Mouse (Mus musculus) thymus, postnatal 36 days (tissue): Measurements from ENCODE around the gene Tanc1.
A peak's percentile ranks its signal among the peaks of the same experiment; 100 is the strongest.
"Not testable (repeated sequence)": the region's sequence is repeated elsewhere in the genome, so short reads cannot be mapped to it uniquely, and the experiment has no call there.

ENCODE experiments used
- DNase-seq, 2 experiments: peaks; one replicate each; pipeline ENCODE4 v3.0.0; 2022; ENCODE audit warnings: mixed read lengths in 2 of 2

The Tanc1 gene

DNA sequence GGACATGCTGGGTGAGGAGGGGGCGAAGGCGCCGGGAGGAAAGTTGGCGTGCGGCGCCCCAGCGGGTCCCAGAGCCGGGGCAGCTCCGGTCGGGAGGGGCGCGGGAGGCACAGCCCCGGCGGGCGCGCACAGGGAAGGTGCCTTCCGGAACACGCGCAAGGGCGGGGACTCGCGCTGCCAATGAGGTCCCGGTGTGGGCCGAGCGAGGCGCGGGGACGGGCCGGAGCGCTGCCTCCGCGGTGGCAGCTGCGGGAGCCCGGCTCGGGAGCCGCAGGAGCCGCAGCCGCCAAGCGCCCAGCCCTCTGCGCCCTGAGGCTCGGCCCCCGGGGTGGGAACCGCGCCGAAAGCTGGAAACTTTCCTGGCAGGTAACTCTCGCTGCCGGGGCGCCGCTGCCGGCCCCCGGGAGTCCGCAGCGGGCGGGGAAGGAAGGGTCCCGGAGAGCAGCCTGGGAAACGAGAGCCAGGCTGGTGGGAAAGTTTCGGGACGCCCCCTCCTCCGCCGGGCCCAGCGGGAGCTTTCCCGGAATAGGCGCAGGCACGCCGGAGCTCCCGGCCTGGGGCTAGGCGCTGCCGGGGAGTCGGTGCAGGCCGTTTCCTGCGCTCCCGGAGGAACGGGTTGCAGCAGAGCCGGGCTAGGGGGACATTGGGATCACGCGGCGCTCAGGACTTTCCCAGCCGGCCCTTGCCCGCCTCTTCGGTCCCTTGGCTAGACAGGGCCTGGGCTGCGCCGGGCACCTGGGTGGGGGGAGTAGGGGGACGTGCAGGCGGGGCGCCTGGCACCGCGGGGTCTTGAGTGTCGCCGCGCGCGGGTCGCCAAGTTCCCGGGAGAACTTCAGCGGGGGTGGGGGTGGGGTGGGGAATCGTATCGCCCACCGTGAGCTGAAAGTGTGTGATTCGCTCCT, at the start of gene Tanc1:
Tanc1 (plus strand) TSS at position 212 of the 902 bp plus-strand sequence.
- DNase-seq, result peak; percentile 85 to 89

DNA sequence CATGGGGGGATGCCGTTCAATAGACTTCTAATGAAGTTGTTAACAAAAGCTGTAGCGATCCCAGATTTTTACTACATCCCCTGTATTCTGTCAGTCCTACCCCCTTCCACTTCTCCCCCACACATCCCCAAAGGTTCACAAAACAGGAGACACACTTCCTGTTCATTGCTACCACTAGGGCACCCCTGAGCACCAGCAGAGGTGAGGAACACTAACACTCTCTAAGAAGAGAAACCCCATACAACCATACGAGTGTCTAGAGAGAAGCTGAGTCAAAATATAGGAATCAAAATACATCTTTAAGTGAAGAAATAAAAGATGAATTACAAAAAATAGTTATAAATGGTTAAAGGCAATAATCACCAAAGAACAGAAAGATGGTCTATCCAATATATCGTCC, 49.6 kb upstream of the Tanc1 start:
- no peak for DNase-seq

DNA sequence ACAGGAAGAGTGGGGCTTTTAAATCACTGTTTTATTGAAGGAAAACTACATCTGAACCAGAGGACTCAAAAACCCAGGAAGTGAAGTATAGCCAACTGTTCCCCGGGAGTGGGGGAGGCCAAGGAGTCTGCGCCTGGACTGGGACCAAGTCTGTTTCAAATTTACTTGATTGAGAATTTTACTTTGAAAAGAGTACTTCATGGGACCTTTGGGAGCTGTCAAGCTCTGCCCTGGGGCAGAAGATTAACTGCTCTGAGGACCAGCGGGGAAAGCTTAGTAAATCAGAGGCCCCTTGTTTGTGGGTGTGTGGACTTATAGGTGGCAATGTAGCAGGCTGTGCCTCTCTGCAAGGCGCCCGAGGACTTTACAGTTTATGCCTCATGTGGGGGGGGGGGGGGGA, 49.1 kb upstream of the Tanc1 start:
- no peak for DNase-seq

DNA sequence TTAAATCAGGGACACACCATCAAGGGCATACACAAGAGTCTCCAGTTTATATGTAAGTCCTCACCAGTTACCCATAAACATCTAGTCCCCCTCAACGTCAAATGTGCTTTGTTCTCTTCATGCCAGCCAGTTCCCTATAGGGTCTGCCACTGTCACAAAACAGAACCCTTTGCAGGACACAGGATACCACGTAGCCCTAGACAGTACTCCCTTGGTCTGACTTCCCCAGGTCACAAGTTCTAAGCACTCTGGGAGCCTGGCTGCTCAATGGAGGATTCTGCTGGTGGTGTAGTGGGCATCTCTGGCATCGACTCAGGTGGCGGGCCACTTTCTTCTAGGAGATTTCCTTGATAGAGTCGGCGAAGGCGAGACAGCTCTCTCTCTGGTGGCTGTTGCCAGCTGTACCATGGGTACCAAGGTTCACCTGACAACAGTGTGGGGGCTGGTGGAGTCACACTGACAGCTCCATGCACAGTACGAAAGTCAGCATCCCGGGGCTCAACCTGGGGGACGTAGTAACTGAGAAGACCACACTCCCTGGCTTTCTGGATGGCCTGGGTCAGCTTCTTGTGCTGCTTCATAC, 47.7 kb upstream of the Tanc1 start:
- DNase-seq, result not testable (repeated sequence)

DNA sequence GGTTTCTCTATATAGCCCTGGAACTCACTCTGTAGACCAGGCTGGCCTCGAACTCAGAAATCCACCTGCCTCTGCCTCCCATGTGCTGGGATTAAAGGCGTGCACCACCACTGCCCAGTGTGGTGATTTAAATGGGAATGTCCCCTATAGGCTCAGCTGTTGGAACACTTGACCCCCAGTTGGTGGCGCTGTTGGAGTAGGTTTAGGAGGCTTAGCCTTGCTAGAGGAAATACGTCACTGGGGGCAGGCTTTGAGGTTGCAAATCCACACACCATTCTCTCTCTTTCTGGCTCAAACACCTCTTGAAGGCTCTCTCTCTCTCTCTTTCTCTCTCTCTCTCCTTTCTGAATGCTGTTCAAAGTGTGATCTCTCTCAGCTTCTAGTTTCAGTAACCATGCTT, 46.9 kb upstream of the Tanc1 start:
- DNase-seq, result no peak

DNA sequence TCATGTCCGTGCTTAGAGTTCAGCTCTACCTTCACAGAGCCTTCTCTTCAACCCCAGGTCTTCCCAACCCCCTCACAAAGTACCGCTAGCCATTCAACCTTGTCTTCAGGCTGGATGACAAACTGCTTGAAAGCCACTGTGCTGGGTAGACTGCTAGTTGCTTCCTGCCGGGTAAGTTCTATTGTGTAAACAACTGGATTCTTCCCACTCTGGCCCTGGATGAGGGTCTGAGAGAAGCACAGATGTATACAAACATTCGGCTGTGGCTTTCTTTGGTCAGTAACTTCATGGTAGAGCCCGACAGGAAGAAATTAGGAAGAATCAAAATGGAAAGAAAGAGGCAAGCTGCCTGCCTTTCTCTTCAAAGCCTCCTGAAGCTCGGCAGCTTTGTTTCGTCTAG, 30.9 kb upstream of the Tanc1 start:
- DNase-seq, result no peak

DNA sequence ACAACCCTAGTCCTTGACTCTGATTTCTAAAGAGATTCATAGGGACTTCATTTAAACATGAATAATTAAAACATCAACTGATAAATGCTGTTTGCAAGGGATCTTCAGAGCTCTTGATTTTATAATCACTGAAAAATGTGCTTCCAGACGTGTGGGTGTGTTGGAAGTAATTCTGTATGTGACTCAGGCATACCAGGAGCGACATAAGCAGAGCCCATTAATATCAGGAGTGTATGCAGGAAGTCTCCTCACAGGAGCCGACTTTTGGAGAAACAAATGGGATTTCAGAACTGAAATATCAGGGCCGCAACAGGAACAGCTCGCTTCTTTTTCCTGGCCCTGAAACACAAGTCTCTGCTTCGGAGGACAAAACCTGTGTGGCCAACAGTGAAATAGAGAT, 27.9 kb upstream of the Tanc1 start:
- DNase-seq, result no peak

DNA sequence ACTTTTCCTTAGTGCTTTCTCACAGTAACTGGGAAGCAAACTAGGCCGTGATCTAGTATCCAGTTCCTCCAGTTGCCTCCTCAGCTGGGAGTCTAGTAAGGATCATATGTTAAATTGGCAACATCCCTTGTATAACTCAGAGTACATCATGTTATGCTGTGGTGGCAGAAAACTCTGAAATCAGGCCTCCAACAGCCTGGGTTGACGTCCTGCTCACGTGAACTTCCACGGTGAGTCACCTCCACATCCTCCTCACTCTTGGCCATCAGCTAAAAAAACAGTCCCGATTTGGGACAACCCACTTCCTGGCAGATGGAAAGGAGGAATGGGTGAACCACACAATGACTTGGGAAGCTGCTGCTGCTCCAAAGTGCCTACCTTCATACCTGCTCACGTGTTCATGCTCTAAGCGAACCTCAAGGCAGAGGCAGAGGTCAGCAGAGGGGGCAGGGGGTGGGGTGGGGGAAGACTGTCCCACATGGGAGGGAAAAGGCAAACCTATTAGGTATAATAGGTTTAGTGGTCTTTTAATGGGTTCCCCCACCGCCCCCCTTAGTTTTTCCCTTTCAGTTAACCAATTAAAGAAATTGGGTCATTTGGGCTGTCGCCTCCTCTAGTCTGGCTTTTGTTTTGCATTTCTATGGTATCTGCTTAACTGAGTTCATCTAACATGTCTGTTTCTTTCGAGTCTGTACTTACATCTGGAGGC, 24.3 kb upstream of the Tanc1 start:
- DNase-seq, result no peak

DNA sequence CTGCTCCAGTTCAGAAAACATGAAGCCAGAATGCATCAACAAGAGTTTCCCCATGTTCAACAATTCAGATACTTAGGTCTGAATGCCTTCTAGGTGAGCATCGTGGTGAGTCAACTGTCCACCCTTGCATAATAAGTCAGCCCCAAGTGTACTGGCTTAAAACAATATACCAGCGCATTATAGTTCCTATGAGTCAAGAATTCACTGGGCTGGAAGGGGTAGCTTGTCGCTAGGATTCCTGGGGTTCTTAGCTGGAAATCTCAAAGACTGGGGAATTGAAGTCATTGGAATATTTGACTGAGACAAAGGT, 23.8 kb upstream of the Tanc1 start:
- no peak for DNase-seq

DNA sequence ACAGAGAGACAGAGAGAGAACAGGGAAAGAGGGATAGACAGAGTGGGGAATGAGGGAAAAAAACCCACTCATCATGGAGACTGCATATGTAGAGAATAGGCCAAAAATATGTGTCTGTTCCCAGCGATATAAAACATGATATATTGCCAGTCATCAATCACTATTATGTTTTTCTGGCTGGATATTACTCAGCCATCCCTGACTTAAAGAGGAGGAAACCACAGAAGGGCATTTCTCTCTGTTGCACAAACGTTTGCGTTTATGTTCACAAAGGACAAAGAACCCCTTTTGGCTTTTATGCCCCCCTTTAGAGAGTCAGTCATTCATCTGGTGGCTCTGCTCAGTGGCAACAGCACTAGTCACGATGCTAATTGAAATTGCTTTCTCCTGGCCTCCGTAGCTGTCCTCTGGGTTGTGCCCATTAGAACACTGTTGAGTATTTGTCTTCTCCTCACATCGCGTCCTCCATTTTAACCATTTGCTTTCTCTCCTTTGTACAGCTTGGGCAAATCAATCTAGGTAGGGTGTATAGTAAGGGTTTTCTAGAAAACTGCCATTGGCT, 18.4 kb upstream of the Tanc1 start:
- DNase-seq, result no peak

DNA sequence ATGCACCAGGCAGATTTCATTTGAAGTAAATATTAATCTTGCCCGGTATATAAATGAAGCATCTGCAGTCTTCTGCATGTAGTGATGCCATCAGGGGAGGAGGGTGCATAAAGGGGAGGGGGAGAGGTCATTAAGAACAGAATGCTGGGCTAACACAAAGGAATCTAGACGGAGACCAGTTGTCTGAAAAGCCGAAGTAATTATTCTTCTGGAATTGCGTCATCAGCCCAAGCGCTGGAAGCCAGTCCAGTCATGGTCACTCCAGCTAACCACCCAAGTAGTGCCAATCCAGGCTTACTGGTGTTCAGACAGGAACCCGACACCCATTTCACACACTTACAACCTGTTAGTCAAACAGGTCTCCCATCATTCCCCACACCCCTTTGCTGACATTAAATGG, 17.7 kb upstream of the Tanc1 start:
- no peak for DNase-seq

DNA sequence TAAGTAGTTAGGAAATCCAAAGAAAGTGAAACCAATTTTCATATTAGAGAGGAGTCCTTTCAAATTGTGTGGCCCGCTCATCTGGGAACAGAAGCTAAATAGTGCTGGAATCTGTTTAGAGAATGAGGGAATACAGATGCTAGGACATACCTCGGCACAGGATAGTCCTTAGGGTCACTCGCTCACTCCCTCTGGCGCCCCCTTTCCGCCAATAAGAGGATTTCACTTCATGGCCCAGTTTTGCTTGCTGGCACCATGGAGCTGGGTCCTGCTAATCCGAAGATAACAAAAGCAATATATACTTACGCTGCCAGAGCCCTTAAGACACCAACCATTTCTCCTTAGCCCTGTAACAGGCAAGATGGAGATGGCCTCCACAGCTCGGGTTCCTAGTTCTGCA, 15.3 kb upstream of the Tanc1 start:
- no peak for DNase-seq

DNA sequence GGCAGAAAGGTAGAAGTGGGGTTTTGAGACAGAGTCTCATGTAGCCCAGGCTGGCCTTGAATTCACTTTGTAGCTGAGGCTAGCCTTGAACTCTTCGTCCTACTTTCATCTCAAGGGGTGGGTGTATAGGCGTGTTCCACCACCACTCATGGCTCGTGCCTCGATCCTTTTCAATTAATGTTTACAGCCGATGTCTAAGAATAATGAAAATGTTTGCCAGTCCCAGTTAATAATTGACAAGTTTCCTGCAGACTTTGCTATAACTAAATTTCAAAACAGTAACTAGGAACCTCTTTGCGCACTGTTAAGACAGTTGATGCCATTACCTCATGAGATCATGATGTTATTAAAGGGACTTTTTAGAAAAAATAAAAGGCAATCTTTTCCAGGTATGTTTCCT, 13.6 kb upstream of the Tanc1 start:
- DNase-seq, result no peak

DNA sequence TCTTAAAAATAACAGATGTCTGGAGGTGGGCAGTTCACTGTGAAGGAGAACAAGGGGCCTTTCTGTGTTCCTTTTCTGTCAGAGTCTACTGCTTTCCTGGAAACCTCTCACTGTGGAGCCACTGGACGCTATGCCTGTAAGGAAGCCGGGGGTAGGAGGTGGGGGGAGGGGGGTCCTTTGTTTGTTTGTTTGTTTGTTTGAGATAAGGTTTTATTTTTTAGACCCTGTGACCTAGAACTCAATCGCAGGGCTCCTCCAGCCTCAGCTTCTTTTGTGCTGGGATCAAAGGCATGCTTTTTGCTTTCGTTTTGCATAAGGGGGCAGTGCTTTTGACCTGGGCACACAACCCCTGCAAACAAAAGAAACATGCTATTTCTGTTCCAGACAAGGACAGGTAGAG, 12.9 kb upstream of the Tanc1 start:
- no peak for DNase-seq

DNA sequence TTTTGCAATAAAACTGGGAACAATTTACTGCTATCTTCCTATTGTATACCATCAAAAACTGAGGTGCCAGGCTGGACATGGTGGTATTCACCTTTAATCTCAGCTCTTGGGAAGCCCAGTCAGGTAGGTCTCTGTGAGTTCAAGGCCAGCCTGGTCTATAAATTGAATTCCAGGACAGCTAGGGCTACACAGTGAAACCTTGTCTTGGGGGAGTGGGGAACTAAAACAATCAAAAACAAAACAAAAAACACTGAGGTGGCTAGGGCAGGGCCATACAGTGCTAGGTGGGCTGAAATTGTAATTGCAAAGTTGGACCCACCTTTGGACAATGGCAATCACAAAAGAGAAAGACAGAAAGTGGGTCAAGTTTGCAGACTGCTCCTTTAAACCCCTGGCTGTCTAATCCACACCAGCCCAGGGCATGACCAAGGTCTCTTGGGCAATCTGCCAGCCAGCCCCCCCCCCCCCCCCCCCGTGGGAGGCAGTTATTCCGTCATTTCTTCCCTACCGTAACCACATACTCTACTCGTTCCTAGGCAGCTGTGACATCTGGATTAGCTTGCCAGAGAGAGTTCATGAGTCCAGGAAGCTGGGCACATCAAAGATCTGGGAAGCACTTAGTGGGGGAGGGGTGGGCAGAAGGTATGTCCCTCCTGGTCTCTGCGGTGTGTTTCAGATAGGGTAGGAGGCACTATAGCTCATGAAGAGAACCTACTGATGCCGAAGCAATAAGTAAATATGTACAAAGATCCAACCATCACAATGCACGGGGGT, 12.3 kb upstream of the Tanc1 start:
- DNase-seq, result no peak

DNA sequence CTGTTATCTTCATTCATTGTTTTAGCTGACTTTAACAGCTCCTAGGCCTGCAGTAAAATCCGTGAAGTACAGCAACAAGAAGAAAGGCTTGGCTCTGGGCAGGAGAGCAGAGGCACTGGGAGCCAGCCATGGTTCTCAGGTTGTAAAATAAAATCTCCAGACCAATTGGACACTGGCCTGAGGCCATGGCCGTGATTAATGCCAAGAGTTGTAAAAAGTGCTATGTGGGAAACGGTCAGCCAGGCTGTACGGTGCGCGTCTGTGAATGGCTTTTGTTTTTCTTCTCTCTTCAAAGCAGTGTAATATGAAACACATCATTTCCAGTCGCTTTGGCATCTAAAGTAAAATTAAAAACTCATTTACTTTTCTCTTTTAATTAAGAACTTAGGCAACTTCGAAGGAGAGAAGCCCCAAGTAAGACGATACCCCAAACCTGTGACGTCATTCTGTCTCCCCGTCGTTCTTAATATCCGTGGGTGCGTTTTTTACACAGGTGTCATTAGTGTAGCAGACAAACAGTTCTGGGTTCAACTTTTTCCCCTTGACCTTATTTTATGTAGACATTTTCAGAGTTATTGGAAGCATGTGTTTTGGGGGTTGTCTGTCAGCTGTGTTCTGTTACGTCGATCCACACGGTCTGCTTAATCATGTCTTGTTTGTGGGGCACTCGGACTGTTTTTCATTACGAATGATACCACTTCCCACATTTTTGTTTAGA, 11.6 kb upstream of the Tanc1 start:
- no peak for DNase-seq

DNA sequence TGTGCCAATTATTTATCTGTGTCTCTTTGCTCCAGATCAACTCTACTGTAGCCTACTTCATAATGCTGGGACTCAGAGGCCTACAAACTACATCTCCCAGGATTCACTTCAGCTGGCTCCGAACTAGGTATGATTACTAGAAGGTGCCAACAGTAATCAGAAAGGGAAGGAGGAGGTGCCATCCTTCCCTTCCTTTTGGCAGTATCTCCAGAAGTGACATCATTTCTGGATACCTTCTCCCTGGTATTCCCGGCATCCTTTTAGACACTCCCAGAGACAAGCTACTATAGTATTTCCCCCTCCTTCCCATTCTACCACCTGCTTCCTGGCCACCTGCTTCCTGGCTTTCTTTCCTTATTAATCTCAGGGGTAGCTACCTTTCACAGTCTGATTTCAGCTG, 10.9 kb upstream of the Tanc1 start:
- no peak for DNase-seq

DNA sequence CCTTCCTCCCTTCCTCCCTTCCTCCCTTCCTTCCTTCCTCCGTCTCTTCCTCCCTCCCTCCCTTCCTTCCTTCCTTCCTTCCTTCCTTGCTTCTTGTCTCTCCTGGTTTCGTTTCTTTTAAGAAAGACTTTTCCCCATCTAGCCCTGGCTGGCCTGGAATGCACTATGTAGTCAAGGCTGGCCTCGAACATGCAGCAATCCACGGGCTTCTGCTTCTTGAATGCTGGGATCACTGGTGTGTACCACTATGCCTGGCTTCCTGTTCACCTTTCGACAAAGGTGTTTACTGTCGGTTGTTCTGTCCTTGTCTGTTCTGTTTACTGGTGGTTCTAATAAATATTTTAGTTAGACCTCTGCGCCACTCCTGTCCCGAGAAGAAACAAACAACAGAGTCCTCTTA, 10.4 kb upstream of the Tanc1 start:
- no peak for DNase-seq

DNA sequence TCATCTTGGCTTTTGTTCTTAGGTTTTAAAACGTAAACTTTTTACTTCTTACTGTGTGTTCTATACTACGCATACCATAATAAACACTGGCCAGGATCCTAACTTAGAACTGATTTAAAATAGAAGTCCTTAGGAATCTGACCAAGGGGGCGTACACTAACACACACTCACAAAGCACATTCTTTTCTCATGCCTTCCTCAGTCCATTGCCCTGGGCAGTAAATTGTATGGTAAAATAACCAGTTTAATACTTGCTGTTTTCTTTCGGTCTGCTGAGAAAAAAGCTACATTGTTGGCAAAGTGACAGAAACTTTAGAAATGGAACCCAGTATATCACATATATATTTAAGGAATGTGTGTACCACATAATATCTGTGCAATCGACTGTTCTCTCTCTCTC, 2.9 kb upstream of the Tanc1 start:
- no peak for DNase-seq

DNA sequence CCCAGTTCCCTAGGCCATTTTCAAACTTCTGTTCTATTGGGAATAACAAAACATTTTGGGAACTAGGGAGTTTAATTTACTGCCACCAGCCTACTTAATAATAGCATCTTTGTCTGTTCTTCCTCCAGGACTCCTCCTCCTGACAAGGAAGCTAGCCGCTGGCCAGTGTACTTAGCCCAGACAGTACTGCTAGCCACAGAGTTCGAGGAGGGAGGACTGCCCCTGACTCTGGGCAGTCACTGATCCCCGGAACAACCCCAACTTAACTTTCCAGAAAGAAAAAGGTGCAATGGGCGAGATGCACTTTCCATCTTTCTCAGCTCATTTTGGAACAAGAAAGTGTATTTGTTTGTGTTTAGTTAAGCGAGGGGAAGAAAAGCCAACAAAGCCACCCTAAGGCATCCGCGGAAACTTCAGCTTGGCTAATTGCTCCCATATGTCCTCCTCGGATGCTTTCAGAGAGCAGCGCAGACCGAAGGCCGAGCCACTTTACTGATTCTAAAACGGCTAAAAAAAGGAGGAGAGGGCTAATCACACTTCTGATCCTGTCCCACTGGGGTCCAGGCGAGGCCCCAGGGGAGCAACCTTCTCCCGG, 529 bp upstream of the Tanc1 start:
- no peak for DNase-seq

DNA sequence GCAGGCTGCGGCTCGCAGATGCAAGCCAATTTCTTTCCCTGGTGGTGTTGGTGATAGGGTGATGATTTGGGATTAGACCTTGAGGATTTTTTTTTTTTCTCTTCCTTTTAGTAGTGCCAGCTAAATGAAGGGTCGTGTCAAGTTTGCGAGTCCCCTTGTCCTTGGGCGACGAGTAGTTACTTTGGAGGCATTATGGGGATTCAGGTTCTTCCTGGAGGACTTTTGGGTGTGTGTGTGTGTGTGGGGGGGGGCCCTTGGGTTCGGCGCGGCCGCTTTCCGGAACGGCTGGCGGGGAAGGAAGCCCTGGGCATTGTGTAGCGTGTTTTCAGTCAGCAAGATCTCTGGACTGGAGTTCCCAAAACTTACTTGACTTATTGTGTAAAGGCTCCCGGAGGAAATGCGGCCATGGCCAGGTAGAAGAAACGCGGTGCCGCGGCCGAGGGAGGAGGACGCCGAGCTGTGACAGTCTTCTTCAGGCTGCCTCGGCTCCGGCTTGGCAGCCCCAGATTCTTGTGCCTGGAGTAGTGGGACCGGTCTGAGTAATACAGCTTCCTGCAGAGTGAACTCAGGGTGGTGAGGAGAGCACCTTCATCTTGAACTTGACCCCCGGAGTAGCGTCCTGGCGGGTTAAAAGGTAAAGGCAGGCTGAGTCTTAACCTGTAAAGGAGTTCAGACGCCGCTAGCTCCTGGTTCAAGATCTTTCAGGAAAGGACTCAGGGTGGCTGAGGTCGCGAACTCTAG, 1.1 kb downstream of the Tanc1 start:
- peak; percentile 18 to 24 for DNase-seq
